Comparison of ENCODE assay signal across 8 mouse cellular contexts in the genomic region with DNA sequence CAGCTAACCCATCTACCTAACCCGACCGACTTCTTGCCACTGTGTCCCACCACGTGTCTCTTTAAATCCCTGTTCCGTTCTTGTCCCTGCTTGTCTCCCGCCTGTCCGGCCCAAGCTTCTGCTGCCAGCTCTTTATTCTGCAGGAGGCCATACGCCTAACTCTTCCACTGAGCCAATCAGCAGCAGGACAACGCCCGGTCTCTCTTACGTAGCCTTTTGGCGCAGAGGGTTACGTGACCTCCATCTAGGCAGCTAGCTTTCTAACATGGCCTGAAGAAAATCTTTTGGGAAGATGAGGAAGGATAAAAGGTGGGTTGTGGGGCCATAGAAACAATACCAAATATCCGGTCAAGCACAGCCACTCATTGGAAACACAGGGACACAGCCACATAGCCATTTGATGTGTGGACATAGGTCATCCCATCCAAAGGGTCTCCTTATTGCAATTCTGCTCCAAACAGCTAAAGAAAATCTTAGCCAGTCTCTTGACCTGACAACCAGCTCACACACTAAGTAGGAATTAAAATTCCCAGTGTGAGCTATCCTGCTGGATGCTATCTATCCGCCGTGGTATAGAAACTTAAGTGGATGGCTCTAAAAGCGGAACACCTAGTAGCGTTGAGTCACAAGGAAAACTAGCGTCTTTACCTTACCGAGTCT. TPM values are rescaled to one million over a fixed set of nuclear protein-coding genes. Genes with fewer than 3 reads are reported as not detected.
A peak's percentile ranks its signal among the peaks of the same experiment; 100 is the strongest.
DNase-seq lines count a peak whose midpoint lies in the region; ATAC-seq and TF ChIP-seq lines count a peak whose summit lies in the region.

No protein-coding gene starts in this region.

- peak overlapping the region; percentile 88 for H3K4me2 ChIP-seq in embryonic facial prominence, embryonic 12.5 days (replicated peaks)
- peak overlapping the region; percentile 76 for H3K4me2 ChIP-seq in limb, embryonic 12.5 days
- peak overlapping the region; percentile 75 for H3K4me2 ChIP-seq in midbrain, embryonic 14.5 days (ENCODE audit: low read length)

- peak overlapping the region; percentile 99 for H3K27ac ChIP-seq in embryonic facial prominence, embryonic 12.5 days
- H3K27ac ChIP-seq in kidney, adult 2 months (ENCODE audit: insufficient read depth, low read depth, low read length) = peak overlapping the region; percentile 60
- peak overlapping the region; percentile 98 for H3K27ac ChIP-seq in limb, embryonic 12.5 days
- H3K27ac ChIP-seq in midbrain, embryonic 14.5 days (replicated peaks; ENCODE audit: low read depth, low read length) = peak overlapping the region; percentile 94

- WGBS in embryonic facial prominence, embryonic 12.5 days = 2% methylated on average over 19 of the region's 19 CpGs
- 3% methylated on average over 19 of the region's 19 CpGs for WGBS in kidney, adult 2 months
- WGBS in limb, embryonic 12.5 days = 2% methylated on average over 19 of the region's 19 CpGs
- WGBS in midbrain, embryonic 14.5 days = 1% methylated on average over 19 of the region's 19 CpGs

- peak; percentile 81 for DNase-seq in ovary, adult 18-20 months (ENCODE audit: low spot score)
- DNase-seq in ovary, postnatal 10 days (ENCODE audit: low spot score) = no peak
- DNase-seq in heart, adult 18-20 months = peak; percentile 92 to 95
- peak; percentile 91 for DNase-seq in kidney, adult 2 months
- peak; percentile 83 for DNase-seq in midbrain, embryonic 14.5 days
- peak; percentile 61 to 74 for DNase-seq in spleen, postnatal 14 days (ENCODE audit: low spot score in 2 of 2)

- no peak for TF ChIP-seq CTCF in kidney, adult 2 months (conservative IDR thresholded peaks at IDR 0.05; ENCODE audit: insufficient read depth, insufficient read length, low read depth, low read length)

- TF ChIP-seq POLR2A in kidney, adult 2 months (IDR thresholded peaks at IDR 0.05; ENCODE audit: low read depth, low read length) = no peak

- no peaks in the 10 kb centered on the region for H3K27me3 ChIP-seq in embryonic facial prominence, embryonic 12.5 days
- H3K27me3 ChIP-seq in kidney, adult 2 months (replicated peaks; ENCODE audit: control insufficient read depth, insufficient read depth, low read length) = no peaks in the 10 kb centered on the region
- H3K27me3 ChIP-seq in limb, embryonic 12.5 days = no peaks in the 10 kb centered on the region
- H3K27me3 ChIP-seq in midbrain, embryonic 14.5 days (ENCODE audit: control insufficient read depth, insufficient read depth, low read length) = no peaks in the 10 kb centered on the region

- no peaks in the 10 kb centered on the region for H3K9me3 ChIP-seq in embryonic facial prominence, embryonic 12.5 days
- H3K9me3 ChIP-seq in limb, embryonic 12.5 days = no peaks in the 10 kb centered on the region
- H3K9me3 ChIP-seq in midbrain, embryonic 14.5 days (ENCODE audit: control insufficient read depth, low read length) = no peaks in the 10 kb centered on the region

- H3K4me3 ChIP-seq in embryonic facial prominence, embryonic 12.5 days = peak overlapping the region; percentile 58
- peak overlapping the region; percentile 60 for H3K4me3 ChIP-seq in kidney, adult 2 months (ENCODE audit: insufficient read depth, low read depth, low read length)
- H3K4me3 ChIP-seq in limb, embryonic 12.5 days (replicated peaks) = peak overlapping the region; percentile 61
- H3K4me3 ChIP-seq in midbrain, embryonic 14.5 days (replicated peaks; ENCODE audit: low read depth, low read length) = peak overlapping the region; percentile 51

- H3K4me1 ChIP-seq in embryonic facial prominence, embryonic 12.5 days = peaks cover 17% of the 10 kb centered on the region; the same call in 1 of the 2 replicates
- peaks cover 4% of the 10 kb centered on the region; the same call in 1 of the 2 replicates for H3K4me1 ChIP-seq in kidney, adult 2 months (ENCODE audit: control insufficient read depth, insufficient read depth, low read length)
- H3K4me1 ChIP-seq in limb, embryonic 12.5 days (replicated peaks) = peaks cover 25% of the 10 kb centered on the region
- peaks cover 8% of the 10 kb centered on the region; the same call in 1 of the 2 replicates for H3K4me1 ChIP-seq in midbrain, embryonic 14.5 days (ENCODE audit: control insufficient read depth, insufficient read depth, low read length)

- H3K36me3 ChIP-seq in embryonic facial prominence, embryonic 12.5 days = no peaks in the 10 kb centered on the region
- no peaks in the 10 kb centered on the region for H3K36me3 ChIP-seq in kidney, adult 2 months (ENCODE audit: control insufficient read depth, insufficient read depth, low read length)
- no peaks in the 10 kb centered on the region for H3K36me3 ChIP-seq in limb, embryonic 12.5 days
- H3K36me3 ChIP-seq in midbrain, embryonic 14.5 days (ENCODE audit: control insufficient read depth, insufficient read depth, low read length) = no peaks in the 10 kb centered on the region

- peak overlapping the region; percentile 85 for H3K9ac ChIP-seq in embryonic facial prominence, embryonic 12.5 days
- peak overlapping the region; percentile 80 for H3K9ac ChIP-seq in limb, embryonic 12.5 days (replicated peaks)
- H3K9ac ChIP-seq in midbrain, embryonic 14.5 days (replicated peaks; ENCODE audit: low read length) = peak overlapping the region; percentile 69

- peak; percentile 73 for ATAC-seq in embryonic facial prominence, embryonic 12.5 days (ENCODE audit: insufficient number of reproducible peaks, insufficient read depth, low FRiP score, low TSS enrichment)
- ATAC-seq in limb, embryonic 12.5 days (ENCODE audit: insufficient number of reproducible peaks, insufficient read depth, low FRiP score, low TSS enrichment, low read depth) = peak; percentile 60
- ATAC-seq in midbrain, embryonic 14.5 days (ENCODE audit: low FRiP score, low TSS enrichment) = peak; percentile 72

RNA-seq across cellular contexts. Expression of a gene that starts 0.8 kb away (rescaled TPM):
- polyA plus RNA-seq in embryonic facial prominence, embryonic 12.5 days (2016; fragmentation: Nextera tagmentation; extraction: Ambion mirVana) = 13.6 and 17.2 TPM in 2 replicates
- 10 to 100 TPM; 12.0 to 13.7 TPM for total RNA-seq in heart, adult 18-20 months (2021)
- 1.5 and 2.7 TPM in 2 replicates for polyA plus RNA-seq in kidney, adult 2 months (2012; rRNA removed)
- polyA plus RNA-seq in limb, embryonic 12.5 days (2016; fragmentation: Nextera tagmentation; extraction: Ambion mirVana) = 19.4 and 26.5 TPM in 2 replicates
- polyA plus RNA-seq in midbrain, embryonic 14.5 days (2014; fragmentation: Nextera tagmentation; extraction: Ambion mirVana) = 5.2 TPM in 2 replicates

RNA-seq across cellular contexts. Expression of a gene that starts 6.1 kb away (rescaled TPM):
- 92.4 and 92.9 TPM in 2 replicates for polyA plus RNA-seq in embryonic facial prominence, embryonic 12.5 days (2016; fragmentation: Nextera tagmentation; extraction: Ambion mirVana)
- 10 to 100 TPM; 16.8 to 21.7 TPM for total RNA-seq in heart, adult 18-20 months (2021)
- 10.1 and 14.1 TPM in 2 replicates for polyA plus RNA-seq in kidney, adult 2 months (2012; rRNA removed)
- polyA plus RNA-seq in limb, embryonic 12.5 days (2016; fragmentation: Nextera tagmentation; extraction: Ambion mirVana) = 95.3 and 139 TPM in 2 replicates
- polyA plus RNA-seq in midbrain, embryonic 14.5 days (2014; fragmentation: Nextera tagmentation; extraction: Ambion mirVana) = 19.3 and 20.1 TPM in 2 replicates

RNA-seq across cellular contexts. Expression of a gene that starts 7.2 kb away (rescaled TPM):
- polyA plus RNA-seq in embryonic facial prominence, embryonic 12.5 days (2016; fragmentation: Nextera tagmentation; extraction: Ambion mirVana) = 22.1 and 22.4 TPM in 2 replicates
- total RNA-seq in heart, adult 18-20 months (2021) = 10 to 100 TPM; 30.7 to 37.2 TPM
- polyA plus RNA-seq in kidney, adult 2 months (2012; rRNA removed) = 0.97 and 1.1 TPM in 2 replicates
- polyA plus RNA-seq in limb, embryonic 12.5 days (2016; fragmentation: Nextera tagmentation; extraction: Ambion mirVana) = 21.4 and 34.9 TPM in 2 replicates
- polyA plus RNA-seq in midbrain, embryonic 14.5 days (2014; fragmentation: Nextera tagmentation; extraction: Ambion mirVana) = 4.9 and 5.4 TPM in 2 replicates

RNA-seq across cellular contexts. Expression of a gene that starts 15.9 kb away (rescaled TPM):
- polyA plus RNA-seq in embryonic facial prominence, embryonic 12.5 days (2016; fragmentation: Nextera tagmentation; extraction: Ambion mirVana) = 0.83 TPM in 1 of 2 replicates, not detected in the other
- not detected for total RNA-seq in heart, adult 18-20 months (2021)
- polyA plus RNA-seq in kidney, adult 2 months (2012; rRNA removed) = not detected in 2 replicates
- 0.35 TPM in 1 of 2 replicates, not detected in the other for polyA plus RNA-seq in limb, embryonic 12.5 days (2016; fragmentation: Nextera tagmentation; extraction: Ambion mirVana)
- polyA plus RNA-seq in midbrain, embryonic 14.5 days (2014; fragmentation: Nextera tagmentation; extraction: Ambion mirVana) = 1.0 TPM in 1 of 2 replicates, not detected in the other

RNA-seq across cellular contexts. Expression of a gene that starts 17.0 kb away (rescaled TPM):
- polyA plus RNA-seq in embryonic facial prominence, embryonic 12.5 days (2016; fragmentation: Nextera tagmentation; extraction: Ambion mirVana) = 19.8 and 19.9 TPM in 2 replicates
- 10 to 100 TPM in 1 of 2 experiments, 1 to 10 TPM in 1; 9.3 to 14.7 TPM for total RNA-seq in heart, adult 18-20 months (2021)
- polyA plus RNA-seq in kidney, adult 2 months (2012; rRNA removed) = 285 and 388 TPM in 2 replicates
- 17.4 and 36.2 TPM in 2 replicates for polyA plus RNA-seq in limb, embryonic 12.5 days (2016; fragmentation: Nextera tagmentation; extraction: Ambion mirVana)
- 24.7 and 32.0 TPM in 2 replicates for polyA plus RNA-seq in midbrain, embryonic 14.5 days (2014; fragmentation: Nextera tagmentation; extraction: Ambion mirVana)
